Mouse (Mus musculus) liver, embryonic 12.5 days (tissue): ENCODE results near the gene Cenpe. TPM values are rescaled to one million over a fixed set of nuclear protein-coding genes. Genes with fewer than 3 reads are reported as not detected.

Experiments used
- ATAC-seq: fragments of 200-750 bp; cut with Nextera tagmentation; 2 replicates; pipeline ENCODE4 v1.8.0; 2017; ENCODE audit warnings: moderate number of reproducible peaks, mild to moderate bottlenecking, moderate library complexity
- H3K27ac ChIP-seq: fragments of 300-500 bp; sonication (generic); 2 replicates; pipeline ENCODE4 v1.5.1; 2016; ENCODE audit warnings: mild to moderate bottlenecking
- H3K27me3 ChIP-seq: fragments of 300-500 bp; sonication (generic); replicated peaks from 2 replicates; pipeline ENCODE4 v1.6.1; 2016; ENCODE audit warnings: mild to moderate bottlenecking, moderate library complexity
- H3K36me3 ChIP-seq: fragments of 300-500 bp; sonication (generic); 2 replicates; pipeline ENCODE4 v1.6.1; 2016; ENCODE audit warnings: mild to moderate bottlenecking, moderate library complexity
- H3K4me1 ChIP-seq: fragments of 300-500 bp; sonication (generic); 2 replicates; pipeline ENCODE4 v1.6.1; 2016
- H3K4me2 ChIP-seq: fragments of 300-500 bp; sonication (generic); 2 replicates; pipeline ENCODE4 v1.6.1; 2016; ENCODE audit warnings: mild to moderate bottlenecking, moderate library complexity
- H3K4me3 ChIP-seq: fragments of 300-500 bp; sonication (generic); 2 replicates; pipeline ENCODE4 v1.5.1; 2016; ENCODE audit warnings: mild to moderate bottlenecking, moderate library complexity
- H3K9ac ChIP-seq: fragments of 300-500 bp; sonication (generic); 2 replicates; pipeline ENCODE4 v1.6.1; 2016; ENCODE audit warnings: mild to moderate bottlenecking, moderate library complexity
- H3K9me3 ChIP-seq: fragments of 300-500 bp; sonication (generic); replicated peaks from 2 replicates; pipeline ENCODE4 v1.6.1; 2016; ENCODE audit warnings: mild to moderate bottlenecking, moderate library complexity
- WGBS: fragments of 180-500 bp; shearing (Covaris S2); methylation state at CpG from one replicate; pipeline ENCODE4 v1.1.7; 2016; ENCODE audit not compliant: insufficient replicate concordance; 5-methylcytosine and 5-hydroxymethylcytosine counted together
- polyA plus RNA-seq: library from polyadenylated mRNA; unstranded; fragments of >200 nt; fragmentation: Nextera tagmentation; extraction: Ambion mirVana; gene quantifications from 2 replicates; pipeline ENCODE4 v1.2.1, GENCODE M21; 2016

The Cenpe gene
- polyA plus RNA-seq, 1 experiment from 2014 or later = 25.5 TPM

GRCm38 (mm10) chr3:135285256-135285655, 72.9 kb downstream of the Cenpe start:
- Histone ChIP-seq H3K9ac (no peak overlapping the region), H3K9me3 (no peaks in the 10 kb centered on the region), H3K4me1 (no peaks in the 10 kb centered on the region), H3K4me2 (no peak overlapping the region), H3K27me3 (no peaks in the 10 kb centered on the region), H3K27ac (no peak overlapping the region), H3K4me3 (no peak overlapping the region), H3K36me3 (no peaks in the 10 kb centered on the region)
- no peak for ATAC-seq
- 79% methylated on average over 11 of the region's 11 CpGs for WGBS

GRCm38 (mm10) chr3:135285807-135286206, 73.5 kb downstream of the Cenpe start:
- 64% methylated on average over 3 of the region's 3 CpGs for WGBS
- Histone ChIP-seq H3K27ac (no peak overlapping the region), H3K4me2 (no peak overlapping the region), H3K4me1 (no peaks in the 10 kb centered on the region), H3K27me3 (no peaks in the 10 kb centered on the region), H3K36me3 (no peaks in the 10 kb centered on the region), H3K9me3 (no peaks in the 10 kb centered on the region), H3K9ac (no peak overlapping the region), H3K4me3 (no peak overlapping the region)
- no peak for ATAC-seq

- Histone ChIP-seq H3K4me3 (no peak overlapping the region), H3K9ac (no peak overlapping the region), H3K4me1 (no peaks in the 10 kb centered on the region), H3K9me3 (no peaks in the 10 kb centered on the region), H3K27me3 (no peaks in the 10 kb centered on the region), H3K36me3 (no peaks in the 10 kb centered on the region), H3K4me2 (no peak overlapping the region), H3K27ac (no peak overlapping the region)
- 61% methylated on average over 8 of the region's 8 CpGs for WGBS
- ATAC-seq = no peak
These were observed 75.9 kb downstream of the Cenpe start for GRCm38 (mm10) chr3:135288138-135288750.

GRCm38 (mm10) chr3:135289148-135289547, 76.8 kb downstream of the Cenpe start:
- 72% methylated on average over 1 of the region's 1 CpGs for WGBS
- no peak for ATAC-seq
- no peaks in the 10 kb centered on the region for H3K4me1 ChIP-seq
- no peak overlapping the region for H3K4me2 ChIP-seq
- no peaks in the 10 kb centered on the region for H3K9me3 ChIP-seq
- H3K36me3 ChIP-seq = no peaks in the 10 kb centered on the region
- H3K4me3 ChIP-seq = no peak overlapping the region
- H3K9ac ChIP-seq = no peak overlapping the region
- no peaks in the 10 kb centered on the region for H3K27me3 ChIP-seq
- no peak overlapping the region for H3K27ac ChIP-seq

GRCm38 (mm10) chr3:135290249-135290894, 78.0 kb downstream of the Cenpe start:
- no peak for ATAC-seq
- H3K9ac ChIP-seq = no peak overlapping the region
- WGBS = no CpG with 5 or more reads among the region's 7 CpGs

GRCm38 (mm10) chr3:135293703-135294102, 81.4 kb downstream of the Cenpe start:
- Histone ChIP-seq H3K9ac (no peak overlapping the region), H3K36me3 (no peaks in the 10 kb centered on the region), H3K4me3 (no peak overlapping the region), H3K27ac (no peak overlapping the region), H3K4me2 (no peak overlapping the region), H3K27me3 (no peaks in the 10 kb centered on the region), H3K9me3 (no peaks in the 10 kb centered on the region), H3K4me1 (no peaks in the 10 kb centered on the region)
- ATAC-seq = no peak
- WGBS = 50% methylated on average over 7 of the region's 7 CpGs

More at GRCm38 (mm10) chr3:135290249-135290894, 78.0 kb downstream of the Cenpe start:
- no peaks in the 10 kb centered on the region for H3K36me3 ChIP-seq
- H3K4me1 ChIP-seq = no peaks in the 10 kb centered on the region
- H3K4me2 ChIP-seq = no peak overlapping the region
- no peaks in the 10 kb centered on the region for H3K27me3 ChIP-seq
- no peak overlapping the region for H3K27ac ChIP-seq
- no peak overlapping the region for H3K4me3 ChIP-seq
- H3K9me3 ChIP-seq = no peaks in the 10 kb centered on the region

GRCm38 (mm10) chr3:135295559-135295958, 83.2 kb downstream of the Cenpe start:
- WGBS = 77% methylated on average over 1 of the region's 1 CpGs

GRCm38 (mm10) chr3:135298560-135298959, 86.2 kb downstream of the Cenpe start:
- Histone ChIP-seq H3K27ac (no peak overlapping the region), H3K36me3 (no peaks in the 10 kb centered on the region), H3K4me2 (no peak overlapping the region), H3K9ac (no peak overlapping the region), H3K9me3 (no peaks in the 10 kb centered on the region), H3K4me1 (no peaks in the 10 kb centered on the region), H3K4me3 (no peak overlapping the region), H3K27me3 (no peaks in the 10 kb centered on the region)
- no peak for ATAC-seq
- 48% methylated on average over 3 of the region's 3 CpGs for WGBS

More at GRCm38 (mm10) chr3:135295559-135295958, 83.2 kb downstream of the Cenpe start:
- no peaks in the 10 kb centered on the region for H3K4me1 ChIP-seq
- ATAC-seq = no peak
- H3K27ac ChIP-seq = no peak overlapping the region
- no peaks in the 10 kb centered on the region for H3K9me3 ChIP-seq
- no peak overlapping the region for H3K4me2 ChIP-seq
- no peaks in the 10 kb centered on the region for H3K36me3 ChIP-seq
- H3K9ac ChIP-seq = no peak overlapping the region
- no peak overlapping the region for H3K4me3 ChIP-seq
- no peaks in the 10 kb centered on the region for H3K27me3 ChIP-seq

- H3K4me3 ChIP-seq = no peak overlapping the region
- no peaks in the 10 kb centered on the region for H3K27me3 ChIP-seq
- no peak for ATAC-seq
- no peak overlapping the region for H3K9ac ChIP-seq
- no peak overlapping the region for H3K27ac ChIP-seq
- no peaks in the 10 kb centered on the region for H3K4me1 ChIP-seq
- H3K36me3 ChIP-seq = no peaks in the 10 kb centered on the region
- no peak overlapping the region for H3K4me2 ChIP-seq
- WGBS = 50% methylated on average over 6 of the region's 6 CpGs
- H3K9me3 ChIP-seq = no peaks in the 10 kb centered on the region
These were observed 87.7 kb downstream of the Cenpe start for GRCm38 (mm10) chr3:135300081-135300480.

GRCm38 (mm10) chr3:135304060-135304459, 91.7 kb downstream of the Cenpe start:
- peaks cover 13% of the 10 kb centered on the region; the same call in 1 of the 2 replicates for H3K27me3 ChIP-seq
- H3K9me3 ChIP-seq = no peaks in the 10 kb centered on the region
- H3K4me3 ChIP-seq = no peak overlapping the region
- H3K9ac ChIP-seq = no peak overlapping the region
- no peaks in the 10 kb centered on the region for H3K36me3 ChIP-seq
- H3K4me2 ChIP-seq = no peak overlapping the region
- H3K4me1 ChIP-seq = peaks cover 14% of the 10 kb centered on the region
- WGBS = 48% methylated on average over 6 of the region's 6 CpGs
- no peak overlapping the region for H3K27ac ChIP-seq
- no peak for ATAC-seq

- H3K27ac ChIP-seq = no peak overlapping the region
- no peaks in the 10 kb centered on the region for H3K36me3 ChIP-seq
- no peaks in the 10 kb centered on the region for H3K9me3 ChIP-seq
- ATAC-seq = no peak
- H3K4me1 ChIP-seq = peaks cover 14% of the 10 kb centered on the region
- no peak overlapping the region for H3K4me2 ChIP-seq
- 46% methylated on average over 9 of the region's 9 CpGs for WGBS
- no peak overlapping the region for H3K4me3 ChIP-seq
- H3K9ac ChIP-seq = no peak overlapping the region
- peaks cover 13% of the 10 kb centered on the region; the same call in 1 of the 2 replicates for H3K27me3 ChIP-seq
These were observed 92.2 kb downstream of the Cenpe start for GRCm38 (mm10) chr3:135304566-135304965.

GRCm38 (mm10) chr3:135307411-135308259, 95.3 kb downstream of the Cenpe start, which contains the start of gene Slc9b2:
Slc9b2 (plus strand) TSS chr3:135307700.
- Histone ChIP-seq H3K4me2 (peak within 1 kb of the TSS; percentile 65), H3K9ac (no peak within 1 kb of the TSS), H3K27me3 (peaks cover 13% of the 10 kb centered on the region; the same call in 1 of the 2 replicates), H3K9me3 (no peaks in the 10 kb centered on the region), H3K4me3 (peak within 1 kb of the TSS; percentile 36), H3K36me3 (no peaks in the 10 kb centered on the region), H3K4me1 (peaks cover 14% of the 10 kb centered on the region), H3K27ac (no peak within 1 kb of the TSS)
- WGBS = 9% methylated on average over 28 of the region's 28 CpGs
- peak; percentile 90 for ATAC-seq
